Comparison of ENCODE assay signal across 26 mouse cellular contexts in genomic region chr5:123051736-123052135, GRCm38 (mm10). TPM values are rescaled to one million over a fixed set of nuclear protein-coding genes. Genes with fewer than 3 reads are reported as not detected.
A peak's percentile ranks its signal among the peaks of the same experiment; 100 is the strongest.
DNase-seq lines count a peak whose midpoint lies in the region; ATAC-seq and TF ChIP-seq lines count a peak whose summit lies in the region.
"Had no signal": no experiment of that assay in that cellular context is flagged by ENCODE, and none has a peak within 500 bp of the region (broad histone marks: within the 10 kb centered on the region; RNA-seq: fewer than 3 reads in every experiment).

No protein-coding gene starts in this region.

- no peaks in the 10 kb centered on the region for H3K9me3 ChIP-seq in liver, embryonic 14.5 days (ENCODE audit: control insufficient read depth, low read length)
- H3K9me3 ChIP-seq in MEL (replicated peaks; ENCODE audit: insufficient read depth, low read length), result no peaks in the 10 kb centered on the region
- H3K9me3 ChIP-seq: embryonic facial prominence, embryonic 12.5 days; forebrain, embryonic 15.5 days; kidney, embryonic 15.5 days; neural tube, embryonic 13.5 days had no signal

- no peak for TF ChIP-seq EP300 in liver, embryonic 14.5 days (IDR thresholded peaks at IDR 0.05; ENCODE audit: low read depth)
- TF ChIP-seq EP300 in MEL (IDR thresholded peaks at IDR 0.05; ENCODE audit: low read depth in 1 of 2, low read length in 2 of 2), result no peak

- DNase-seq in gastrocnemius, adult 2 months, result no peak
- DNase-seq in gastrocnemius, adult 8-10 months (ENCODE audit: low spot score in 2 of 2), result no peak
- no peak for DNase-seq in liver, embryonic 14.5 days (ENCODE audit: low read depth in 3 of 3, low spot score in 3 of 3)
- DNase-seq in liver (no peak), MEL (ENCODE audit: low read depth, low spot score) (no peak)
- peak; percentile 58 for DNase-seq in testis, postnatal 10 days (ENCODE audit: low spot score)
- no peak for DNase-seq in right cerebral cortex, postnatal 14 days
- no peak for DNase-seq in ovary, adult 18-20 months (ENCODE audit: low spot score)
- DNase-seq: adrenal gland, postnatal 25 days; cerebellum, adult 2 months; heart, adult 11 months; lung, adult 18-20 months; lung, postnatal 4 days; right cerebral cortex, postnatal 4 days had no signal

- no peak overlapping the region for H3K4me3 ChIP-seq in gastrocnemius, adult 2 months
- H3K4me3 ChIP-seq in liver, embryonic 14.5 days (ENCODE audit: insufficient read depth in 1 of 2, low read depth in 2 of 2, low read length in 2 of 2), result no peak overlapping the region
- no peak overlapping the region for H3K4me3 ChIP-seq in MEL (ENCODE audit: control insufficient read depth in 1 of 2, insufficient read depth in 1 of 2, low read depth in 2 of 2, low read length in 2 of 2)
- H3K4me3 ChIP-seq: embryonic facial prominence, embryonic 12.5 days; forebrain, embryonic 15.5 days; kidney, embryonic 15.5 days; midbrain, embryonic 10.5 days; neural tube, embryonic 13.5 days had no signal

- ATAC-seq in liver, embryonic 14.5 days (ENCODE audit: insufficient read depth), result no peak
- ATAC-seq: forebrain, embryonic 15.5 days had no signal

- 73% methylated on average over 5 of the region's 5 CpGs for WGBS in liver, embryonic 14.5 days (ENCODE audit: insufficient replicate concordance)

- TF ChIP-seq CTCF in gastrocnemius, adult 2 months (IDR thresholded peaks at IDR 0.05), result peak; percentile 42
- peak; percentile 53 for TF ChIP-seq CTCF in liver, embryonic 14.5 days (IDR thresholded peaks at IDR 0.05; ENCODE audit: low read depth)
- peak; percentile 50 to 71 (median 51) for TF ChIP-seq CTCF in MEL (IDR thresholded peaks at IDR 0.05 in 2 of 3, conservative IDR thresholded peaks at IDR 0.05 in 1 of 3; ENCODE audit: control insufficient read depth in 1 of 3, insufficient read depth in 1 of 3, low read depth in 2 of 3, low read length in 3 of 3, poor library complexity in 1 of 3, severe bottlenecking in 1 of 3)

- H3K36me3 ChIP-seq in liver, embryonic 14.5 days (replicated peaks; ENCODE audit: control insufficient read depth, insufficient read depth, low read depth), result no peaks in the 10 kb centered on the region
- H3K36me3 ChIP-seq in MEL (ENCODE audit: control insufficient read depth in 1 of 2, insufficient read depth in 2 of 2, low read length in 2 of 2), result no peaks in the 10 kb centered on the region
- H3K36me3 ChIP-seq: embryonic facial prominence, embryonic 12.5 days; forebrain, embryonic 15.5 days; G1E; kidney, embryonic 15.5 days; midbrain, embryonic 10.5 days; neural tube, embryonic 13.5 days had no signal

- H3K27me3 ChIP-seq in liver, embryonic 14.5 days (ENCODE audit: control insufficient read depth, insufficient read depth, low read length), result no peaks in the 10 kb centered on the region
- H3K27me3 ChIP-seq in MEL (ENCODE audit: control insufficient read depth in 1 of 2, insufficient read depth in 2 of 2, low read length in 2 of 2), result peaks cover 2 to 3% of the 10 kb centered on the region in 2 experiments; a peak in 2 of 4 replicates
- H3K27me3 ChIP-seq: embryonic facial prominence, embryonic 12.5 days; forebrain, embryonic 15.5 days; kidney, embryonic 15.5 days; neural tube, embryonic 13.5 days had no signal

- TF ChIP-seq RAD21 in MEL (IDR thresholded peaks at IDR 0.05; ENCODE audit: low read depth, low read length), result no peak; the same call in 1 of the 2 replicates

- H3K27ac ChIP-seq in gastrocnemius, adult 2 months, result peak overlapping the region; percentile 80
- no peak overlapping the region for H3K27ac ChIP-seq in liver, embryonic 14.5 days
- H3K27ac ChIP-seq in MEL (ENCODE audit: control insufficient read depth, low read depth, low read length), result no peak overlapping the region
- H3K27ac ChIP-seq: embryonic facial prominence, embryonic 12.5 days; forebrain, embryonic 15.5 days; kidney, embryonic 15.5 days; midbrain, embryonic 10.5 days; neural tube, embryonic 13.5 days had no signal

- H3K4me1 ChIP-seq in liver, embryonic 14.5 days (replicated peaks; ENCODE audit: control insufficient read depth in 2 of 2, insufficient read depth in 2 of 2, low read length in 1 of 2), result 0 out of 4 replicates have a peak, but pooled peaks cover 0 to 8% of the 10 kb centered on the region in 2 experiments
- no peaks in the 10 kb centered on the region for H3K4me1 ChIP-seq in MEL (ENCODE audit: control insufficient read depth in 1 of 2, insufficient read depth in 2 of 2, low read length in 2 of 2)
- H3K4me1 ChIP-seq: neural tube, embryonic 13.5 days had no signal

- no peak overlapping the region for H3K4me2 ChIP-seq in liver, embryonic 14.5 days (ENCODE audit: low read depth)
- H3K4me2 ChIP-seq: embryonic facial prominence, embryonic 12.5 days; forebrain, embryonic 15.5 days; kidney, embryonic 15.5 days; neural tube, embryonic 13.5 days had no signal

- no peak overlapping the region for H3K9ac ChIP-seq in liver, embryonic 14.5 days (replicated peaks)
- no peak overlapping the region for H3K9ac ChIP-seq in MEL (ENCODE audit: control insufficient read depth, low read depth, low read length, poor library complexity, severe bottlenecking)
- H3K9ac ChIP-seq: embryonic facial prominence, embryonic 12.5 days; forebrain, embryonic 15.5 days; kidney, embryonic 15.5 days; neural tube, embryonic 13.5 days had no signal

- H3K79me2 ChIP-seq in MEL (ENCODE audit: control insufficient read depth, insufficient read depth, low read length, poor library complexity), result no peaks in the 10 kb centered on the region

- TF ChIP-seq POLR2A in MEL (IDR thresholded peaks at IDR 0.05; ENCODE audit: control insufficient read depth in 1 of 2, insufficient read depth in 1 of 2, low read depth in 1 of 2, low read length in 2 of 2, poor library complexity in 1 of 2), result no peak

- intact Hi-C loops in gastrocnemius, adult 2 months (cut with DNase I), result no loop called here

TF ChIP-seq in MEL, 35 proteins besides CTCF, POLR2A, EP300 and RAD21:
- no peak for TF ChIP-seq ZKSCAN1 (IDR thresholded peaks at IDR 0.05; ENCODE audit: low read depth, low read length)
- TF ChIP-seq SMC3 (IDR thresholded peaks at IDR 0.05; ENCODE audit: low read depth, low read length), result 0 out of 2 replicates have a peak, but pooled peaks have one; percentile 18

RNA-seq across cellular contexts. Expression of gene Morn3, which starts 4.9 kb away (rescaled TPM):
- total RNA-seq in gastrocnemius, adult 2 months (2021), result not detected
- total RNA-seq in gastrocnemius, adult 8-10 months (2022), result not detected
- not detected in 2 replicates for polyA plus RNA-seq in liver, embryonic 14.5 days (2012; rRNA removed)
- not detected in 2 replicates for polyA plus RNA-seq in liver, embryonic 14.5 days (2014; fragmentation: Nextera tagmentation; extraction: Ambion mirVana)
- total RNA-seq in MEL (2012; rRNA removed), result not detected in 2 replicates
- not detected for polyA plus RNA-seq in MEL (2012; ENCODE audit: insufficient read depth in 1 of 2, insufficient read length in 2 of 2, low read depth in 1 of 2, low replicate concordance in 2 of 2, missing spikeins in 1 of 2)
- total RNA-seq: adrenal gland, postnatal 25 days; common myeloid progenitor, adult 5-6 weeks; G1E; gastrocnemius, adult 18-20 months; hematopoietic stem cell, adult 5-6 weeks; layer of hippocampus, adult 8-10 months; left cerebral cortex, adult 8-10 months had no signal
- polyA plus RNA-seq: embryonic facial prominence, embryonic 12.5 days; G1E; heart, embryonic 14.5 days had no signal

RNA-seq across cellular contexts. Expression of gene Tmem120b, which starts 16.5 kb away (rescaled TPM):
- total RNA-seq in gastrocnemius, adult 2 months (2021), result 10 to 100 TPM; 19.2 to 23.2 TPM
- total RNA-seq in gastrocnemius, adult 8-10 months (2022), result 10 to 100 TPM; 15.7 to 18.3 (median 17.0) TPM
- 17.7 and 19.0 TPM in 2 replicates for polyA plus RNA-seq in liver, embryonic 14.5 days (2012; rRNA removed)
- polyA plus RNA-seq in liver, embryonic 14.5 days (2014; fragmentation: Nextera tagmentation; extraction: Ambion mirVana), result 18.0 and 18.1 TPM in 2 replicates
- total RNA-seq in MEL (2012; rRNA removed), result 4.3 and 6.8 TPM in 2 replicates
- polyA plus RNA-seq in MEL (2012; ENCODE audit: insufficient read depth in 1 of 2, insufficient read length in 2 of 2, low read depth in 1 of 2, low replicate concordance in 2 of 2, missing spikeins in 1 of 2), result 1 to 10 TPM in 1 of 2 experiments, not detected in 1; 5.6 TPM

RNA-seq across cellular contexts. Expression of gene Orai1, which starts 36.9 kb away (rescaled TPM):
- 10 to 100 TPM; 32.1 to 38.7 TPM for total RNA-seq in gastrocnemius, adult 2 months (2021)
- 10 to 100 TPM; 27.8 to 35.0 (median 29.8) TPM for total RNA-seq in gastrocnemius, adult 8-10 months (2022)
- polyA plus RNA-seq in liver, embryonic 14.5 days (2012; rRNA removed), result 7.4 and 9.2 TPM in 2 replicates
- 6.3 and 8.1 TPM in 2 replicates for polyA plus RNA-seq in liver, embryonic 14.5 days (2014; fragmentation: Nextera tagmentation; extraction: Ambion mirVana)
- total RNA-seq in MEL (2012; rRNA removed), result 4.5 and 4.7 TPM in 2 replicates
- 10 to 100 TPM in 1 of 2 experiments, not detected in 1; 13.3 TPM for polyA plus RNA-seq in MEL (2012; ENCODE audit: insufficient read depth in 1 of 2, insufficient read length in 2 of 2, low read depth in 1 of 2, low replicate concordance in 2 of 2, missing spikeins in 1 of 2)
